Mouse (Mus musculus) CH12.LX (cell line): Measurements from ENCODE around the gene Ppy. TPM values are rescaled to one million over a fixed set of nuclear protein-coding genes. Genes with fewer than 3 reads are reported as not detected.

Experiments
- DNase-seq: peaks from one replicate; pipeline ENCODE4 v3.0.0-alpha.2; 2013; ENCODE audit errors: extremely low read depth
- H3K27ac ChIP-seq: 2 replicates; pipeline ENCODE4 v1.5.1; 2012; ENCODE audit warnings: low read depth, mild to moderate bottlenecking, control low read depth, moderate library complexity; ENCODE audit not compliant: insufficient read depth
- H3K27me3 ChIP-seq: replicated peaks from 2 replicates; pipeline ENCODE3; 2012; ENCODE audit warnings: inconsistent platforms
- H3K36me3 ChIP-seq, 2 experiments: replicated peaks in 1 of 2; 2 replicates each; pipeline versions ENCODE3 to v1.6.1; 2012; ENCODE audit warnings: inconsistent platforms in 1 of 2, low read length in 1 of 2, mild to moderate bottlenecking in 1 of 2, mixed read lengths in 1 of 2, moderate library complexity in 1 of 2; ENCODE audit not compliant: control insufficient read depth in 1 of 2, insufficient read depth in 1 of 2
- H3K4me1 ChIP-seq, 2 experiments: 2 replicates each; pipeline ENCODE4 v1.6.1; 2012; ENCODE audit warnings: inconsistent platforms in 1 of 2, moderate library complexity in 1 of 2; ENCODE audit not compliant: insufficient read depth in 2 of 2, control insufficient read depth in 1 of 2
- H3K4me2 ChIP-seq: 2 replicates; pipeline ENCODE4 v1.6.1; 2012; ENCODE audit warnings: low read depth, mild to moderate bottlenecking, control low read depth; ENCODE audit not compliant: poor library complexity, insufficient read depth, severe bottlenecking
- H3K4me3 ChIP-seq, 3 experiments: fragments of 150-350 bp in 1 of 3; sonication (generic) in 1 of 3; replicated peaks in 1 of 3; 2 replicates each; pipeline versions ENCODE3 to v1.5.1; 2011 to 2012; ENCODE audit warnings: low read depth in 2 of 3, low read length in 2 of 3, mild to moderate bottlenecking in 2 of 3, moderate library complexity in 2 of 3, control low read depth in 1 of 3, improper control_type of control experiment in 1 of 3, inconsistent platforms in 1 of 3, mixed read lengths in 1 of 3; ENCODE audit not compliant: poor library complexity in 1 of 3
- H3K79me2 ChIP-seq: replicated peaks from 2 replicates; pipeline ENCODE4 v1.6.1; 2012; ENCODE audit warnings: mild to moderate bottlenecking, moderate library complexity; ENCODE audit not compliant: control insufficient read depth, poor library complexity, insufficient read depth, severe bottlenecking; ENCODE audit errors: extremely low read depth
- H3K9ac ChIP-seq: 2 replicates; pipeline ENCODE4 v1.6.1; 2012; ENCODE audit warnings: low read depth, mild to moderate bottlenecking, control low read depth, moderate library complexity; ENCODE audit not compliant: insufficient read depth
- H3K9me3 ChIP-seq: replicated peaks from 2 replicates; pipeline ENCODE3; 2012; ENCODE audit warnings: low read length, inconsistent platforms, mixed read lengths
- BHLHE40 ChIP-seq: IDR thresholded peaks from 2 replicates; pipeline ENCODE4 v1.6.1; 2011; ENCODE audit warnings: mild to moderate bottlenecking, low read depth, low read length, improper control_type of control experiment
- CHD2 ChIP-seq: IDR thresholded peaks from 2 replicates; pipeline ENCODE4 v1.6.1; 2011; ENCODE audit warnings: low read length, improper control_type of control experiment
- CTCF ChIP-seq, 2 experiments: IDR thresholded peaks in 1 of 2; conservative IDR thresholded peaks in 1 of 2; 2 replicates each; pipeline ENCODE4 v1.5.1; 2011 to 2012; ENCODE audit warnings: low read depth in 2 of 2, low read length in 2 of 2, improper control_type of control experiment in 1 of 2, inconsistent platforms in 1 of 2, mild to moderate bottlenecking in 1 of 2, moderate library complexity in 1 of 2
- E2F4 ChIP-seq: IDR thresholded peaks from 2 replicates; pipeline ENCODE4 v1.6.1; 2011; ENCODE audit warnings: low read depth, low read length, improper control_type of control experiment; ENCODE audit not compliant: insufficient replicate concordance
- ELF1 ChIP-seq: IDR thresholded peaks from 2 replicates; pipeline ENCODE4 v1.6.1; 2014; ENCODE audit warnings: low read depth, mild to moderate bottlenecking, inconsistent platforms, low read length, improper control_type of control experiment
- EP300 ChIP-seq: IDR thresholded peaks from 2 replicates; pipeline ENCODE4 v1.6.1; 2011; ENCODE audit warnings: low read length, improper control_type of control experiment
- ETS1 ChIP-seq: conservative IDR thresholded peaks from 2 replicates; pipeline ENCODE4 v1.6.1; 2012; ENCODE audit warnings: low read depth, mild to moderate bottlenecking, inconsistent platforms, low read length, improper control_type of control experiment, moderate library complexity
- HCFC1 ChIP-seq: IDR thresholded peaks from 2 replicates; pipeline ENCODE4 v1.6.1; 2012; ENCODE audit warnings: low read depth, mild to moderate bottlenecking, inconsistent platforms, low read length, improper control_type of control experiment
- IRF4 ChIP-seq: IDR thresholded peaks from 2 replicates; pipeline ENCODE4 v1.6.1; 2014; ENCODE audit warnings: low read depth, mild to moderate bottlenecking, inconsistent platforms, low read length, improper control_type of control experiment
- JUN ChIP-seq: IDR thresholded peaks from 2 replicates; pipeline ENCODE4 v1.6.1; 2011; ENCODE audit warnings: low read depth, mild to moderate bottlenecking, low read length, improper control_type of control experiment, moderate library complexity; ENCODE audit not compliant: insufficient read depth
- KAT2A ChIP-seq: IDR thresholded peaks from 2 replicates; pipeline ENCODE4 v1.6.1; 2012; ENCODE audit warnings: low read length, improper control_type of control experiment, inconsistent platforms; ENCODE audit not compliant: insufficient replicate concordance
- MAX ChIP-seq: IDR thresholded peaks from 2 replicates; pipeline ENCODE4 v1.6.1; 2011; ENCODE audit warnings: low read length, improper control_type of control experiment
- MEF2A ChIP-seq: IDR thresholded peaks from 2 replicates; pipeline ENCODE4 v1.6.1; 2014; ENCODE audit warnings: low read depth, mild to moderate bottlenecking, inconsistent platforms, low read length, improper control_type of control experiment, borderline replicate concordance
- MXI1 ChIP-seq: IDR thresholded peaks from 2 replicates; pipeline ENCODE4 v1.6.1; 2011; ENCODE audit warnings: mild to moderate bottlenecking, low read depth, low read length, improper control_type of control experiment
- NELFE ChIP-seq: IDR thresholded peaks from 2 replicates; pipeline ENCODE4 v1.6.1; 2011; ENCODE audit warnings: low read depth, low read length, improper control_type of control experiment
- NRF1 ChIP-seq: IDR thresholded peaks from 2 replicates; pipeline ENCODE4 v1.6.1; 2014; ENCODE audit warnings: low read depth, mild to moderate bottlenecking, inconsistent platforms, low read length, improper control_type of control experiment, moderate library complexity
- PAX5 ChIP-seq: IDR thresholded peaks from 2 replicates; pipeline ENCODE4 v1.6.1; 2012; ENCODE audit warnings: low read length, inconsistent platforms, mixed read lengths
- POLR2A ChIP-seq: IDR thresholded peaks from 2 replicates; pipeline ENCODE4 v1.6.1; 2011; ENCODE audit warnings: low read depth, mild to moderate bottlenecking, improper control_type of control experiment, low read length
- POLR2AphosphoS2 ChIP-seq: IDR thresholded peaks from 2 replicates; pipeline ENCODE4 v1.6.1; 2011; ENCODE audit warnings: low read depth, low read length, improper control_type of control experiment
- RAD21 ChIP-seq: IDR thresholded peaks from 2 replicates; pipeline ENCODE4 v1.6.1; 2011; ENCODE audit warnings: low read depth, mild to moderate bottlenecking, low read length, improper control_type of control experiment, moderate library complexity
- RCOR1 ChIP-seq: conservative IDR thresholded peaks from 2 replicates; pipeline ENCODE4 v1.6.1; 2012; ENCODE audit warnings: low read depth, mild to moderate bottlenecking, inconsistent platforms, low read length, improper control_type of control experiment
- SIN3A ChIP-seq: IDR thresholded peaks from 2 replicates; pipeline ENCODE4 v1.6.1; 2012; ENCODE audit warnings: low read length, improper control_type of control experiment, inconsistent platforms
- SMC3 ChIP-seq: IDR thresholded peaks from 2 replicates; pipeline ENCODE4 v1.6.1; 2011; ENCODE audit warnings: low read depth, low read length, improper control_type of control experiment
- TCF12 ChIP-seq: IDR thresholded peaks from 2 replicates; pipeline ENCODE4 v1.6.1; 2014; ENCODE audit warnings: low read depth, mild to moderate bottlenecking, inconsistent platforms, low read length, improper control_type of control experiment
- USF1 ChIP-seq: IDR thresholded peaks from 2 replicates; pipeline ENCODE4 v1.6.1; 2014; ENCODE audit warnings: low read depth, mild to moderate bottlenecking, inconsistent platforms, low read length, improper control_type of control experiment
- USF2 ChIP-seq: conservative IDR thresholded peaks from 2 replicates; pipeline ENCODE4 v1.6.1; 2011; ENCODE audit warnings: low read depth, low read length, improper control_type of control experiment
- ZNF384 ChIP-seq: IDR thresholded peaks from 2 replicates; pipeline ENCODE4 v1.6.1; 2012; ENCODE audit warnings: low read depth, low read length, improper control_type of control experiment, inconsistent platforms
- dilution Hi-C: fragments of 300-500 bp; cut with MboI; formaldehyde crosslinking; loops from 2 replicates; pipeline ENCODE4 v1.14.3; 2020; ENCODE audit warnings: low sequenced_read_pairs; ENCODE audit not compliant: extremely low pct_unique_long_range_greater_than_20kb, extremely low pct_ligation_motif_present
- in situ Hi-C: fragments of 300-500 bp; cut with MboI; formaldehyde crosslinking; loops from 3 replicates; pipeline ENCODE4 v1.14.3; 2019; ENCODE audit warnings: low sequenced_read_pairs, low pct_ligation_motif_present, low pct_unique_long_range_greater_than_20kb, mixed read lengths
- polyA plus RNA-seq: library from polyadenylated mRNA; unstranded; fragments of >175 nt; gene quantifications from 2 replicates; pipeline ENCODE4 v1.2.1, GENCODE M21; 2012; ENCODE audit warnings: low read depth; ENCODE audit not compliant: insufficient read length
- total RNA-seq, 2 experiments: library from RNA; depleted of rRNA; stranded (reverse); fragments of 300-350 nt in 1 of 2; fragments of >200 nt in 1 of 2; gene quantifications; 2 replicates each; pipeline ENCODE4 v1.2.3; 2012 to 2014

The Ppy gene
- total and polyA plus RNA-seq, 3 experiments, result not detected

DNA sequence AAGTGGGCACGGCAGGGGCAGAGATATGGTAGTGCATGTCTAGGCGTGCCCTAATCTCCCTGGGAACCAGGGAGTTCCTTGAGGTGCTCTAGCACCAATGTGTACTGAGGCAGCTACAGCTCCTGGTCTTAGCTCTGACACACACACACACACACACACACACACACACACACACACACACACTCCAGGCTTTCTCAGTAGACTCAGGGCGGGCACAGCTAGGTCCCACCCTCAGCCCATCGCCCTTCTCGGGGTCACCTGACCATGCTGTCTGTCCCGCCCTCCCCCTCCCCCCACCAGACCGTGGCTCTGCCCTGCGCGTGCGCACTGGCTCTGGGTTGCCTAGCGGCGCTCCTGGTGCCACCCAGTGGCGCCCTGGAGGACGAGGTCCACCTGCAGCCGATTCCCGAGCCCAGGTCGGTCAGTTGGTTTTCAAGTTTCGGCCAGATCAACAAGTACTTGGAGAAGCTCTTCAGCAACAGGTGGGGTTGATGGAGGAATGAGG, 4.2 kb downstream of the Ppy start:
- peak overlapping the region; percentile 52 for H3K4me2 ChIP-seq
- peaks cover 11 to 18% of the 10 kb centered on the region in 2 experiments for H3K4me1 ChIP-seq
- no peak overlapping the region for H3K9ac ChIP-seq
- H3K9me3 ChIP-seq, result no peaks in the 10 kb centered on the region
- peaks cover 97% of the 10 kb centered on the region for H3K27me3 ChIP-seq
- peak; percentile 83 for DNase-seq
- in situ Hi-C loops, result loop anchor here (5.0 kb wide), 1 partner anchor 35 kb away; no protein-coding TSS in a partner anchor
- no peaks in the 10 kb centered on the region for H3K79me2 ChIP-seq
- no peaks in the 10 kb centered on the region for H3K36me3 ChIP-seq
- dilution Hi-C loops, result no loop called here
- no peak overlapping the region for H3K27ac ChIP-seq
- H3K4me3 ChIP-seq, result no peak overlapping the region
- TF ChIP-seq NELFE, result 0 out of 2 replicates have a peak, but pooled peaks have one; percentile 14
- no peak for TF ChIP-seq POLR2AphosphoS2
- no peak for TF ChIP-seq SIN3A
- peak; percentile 62 for TF ChIP-seq POLR2A
- no peak for TF ChIP-seq ZNF384
- no peak for TF ChIP-seq ELF1
- TF ChIP-seq NRF1, result peak; percentile 94
- TF ChIP-seq RCOR1, result no peak
- no peak for TF ChIP-seq ETS1
- TF ChIP-seq TCF12, result no peak; the same call in 1 of the 2 replicates
- TF ChIP-seq MXI1, result no peak
- TF ChIP-seq EP300, result no peak
- peak; percentile 91 for TF ChIP-seq USF1
- TF ChIP-seq MEF2A, result 0 out of 2 replicates have a peak, but pooled peaks have one; percentile 43
- peak; percentile 76 for TF ChIP-seq BHLHE40
- TF ChIP-seq JUN, result no peak
- peak; percentile 78 for TF ChIP-seq USF2
- peak; percentile 36 for TF ChIP-seq RAD21
- TF ChIP-seq PAX5, result no peak
- TF ChIP-seq CHD2, result peak; percentile 83; the same call in 1 of the 2 replicates
- peak; percentile 49 for TF ChIP-seq HCFC1
- no peak for TF ChIP-seq KAT2A
- no peak for TF ChIP-seq E2F4
- TF ChIP-seq CTCF (conservative IDR thresholded peaks at IDR 0.05 in 1 of 2, IDR thresholded peaks at IDR 0.05 in 1 of 2; ENCODE audit: low read depth in 2 of 2, low read length in 2 of 2), result peak in 1 of 2 experiments; percentile 85; a peak in 2 of 4 replicates
- TF ChIP-seq SMC3, result peak; percentile 83
- peak; percentile 70; the same call in 1 of the 2 replicates for TF ChIP-seq IRF4
- TF ChIP-seq MAX, result no peak
